Mouse (Mus musculus): ENCODE data around the gene Fbxo4.

Fbxo4 gene

GRCm38 (mm10) chr15:3979061-3979848 is at the start of gene Fbxo4:
TSS of gene Fbxo4 (minus strand) at chr15:3979573.
- in situ Hi-C loops (cut with MboI, MseI) = loop anchor here in 1 of 2 experiments (5.0 kb wide), 1 partner anchor 58 kb away; no protein-coding TSS in a partner anchor

DNA sequence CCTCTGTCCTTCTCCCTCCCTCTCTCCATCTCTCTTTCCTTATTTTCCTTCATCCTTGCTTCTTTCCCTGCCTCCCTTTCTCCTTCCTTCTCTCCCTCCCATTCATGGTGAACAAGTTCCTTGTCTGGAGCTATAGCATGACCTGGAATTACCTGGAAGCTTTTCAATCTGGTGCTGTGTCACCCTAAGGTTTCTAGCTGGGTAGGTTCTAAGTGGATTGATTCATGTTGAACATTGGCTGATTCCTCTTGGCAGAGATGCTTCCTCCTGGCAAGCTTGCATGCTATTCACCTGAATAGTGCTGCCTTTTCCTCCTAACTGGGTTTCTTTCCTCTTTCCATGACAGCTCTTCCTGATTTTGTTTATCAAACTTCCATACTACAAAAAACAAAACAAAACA is 49.6 kb upstream of the Fbxo4 start:
- in situ Hi-C loops (cut with MboI, MseI) = loop anchor here in 1 of 2 experiments (25.0 kb wide), 1 partner anchor 1083 kb away; the partner anchor contains the start of genes Card6 and Rpl37

GRCm38 (mm10) chr15:4028411-4028700 is 49.0 kb upstream of the Fbxo4 start:
- in situ Hi-C loops (cut with MboI, MseI) = loop anchor here in 1 of 2 experiments (25.0 kb wide), 1 partner anchor 1084 kb away; the partner anchor contains the start of genes Card6 and Rpl37

DNA sequence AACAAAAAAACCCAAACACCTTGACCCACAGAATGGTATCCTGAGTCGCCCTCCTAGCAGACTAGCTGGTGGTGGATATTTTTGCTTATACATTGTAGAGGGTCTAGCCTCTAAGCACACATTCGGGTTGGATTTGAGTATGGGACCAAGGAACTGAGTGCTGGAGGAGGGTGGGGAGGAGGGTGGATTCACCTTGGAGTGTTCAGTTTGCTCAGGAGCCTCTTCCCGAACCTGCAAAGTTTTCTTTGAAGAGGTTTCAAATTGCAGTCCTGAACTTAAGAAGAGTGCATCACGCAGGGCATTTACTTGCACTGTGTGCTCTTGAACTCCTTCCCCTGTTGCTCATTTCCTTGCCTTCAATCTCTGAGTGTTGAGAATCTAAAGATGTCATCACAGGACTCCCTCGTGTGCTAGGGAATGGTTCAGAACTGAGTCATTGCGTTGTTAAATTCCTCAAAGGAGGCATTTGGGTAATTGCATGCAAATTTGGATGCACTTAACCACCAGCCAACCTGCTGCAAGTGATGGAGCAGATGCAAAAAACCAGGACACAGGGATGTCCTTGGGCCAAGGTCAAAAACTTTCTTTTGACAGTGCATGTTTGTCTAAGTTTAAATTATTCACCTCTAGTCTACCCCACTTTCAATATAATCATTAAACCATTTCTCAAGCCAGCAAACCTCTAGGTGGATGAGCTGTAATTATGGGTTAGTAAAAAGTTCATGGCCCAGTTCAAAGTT is 48.5 kb upstream of the Fbxo4 start:
- in situ Hi-C loops (cut with MboI, MseI) = loop anchor here in 1 of 2 experiments (25.0 kb wide), 1 partner anchor 1084 kb away; the partner anchor contains the start of genes Card6 and Rpl37

DNA sequence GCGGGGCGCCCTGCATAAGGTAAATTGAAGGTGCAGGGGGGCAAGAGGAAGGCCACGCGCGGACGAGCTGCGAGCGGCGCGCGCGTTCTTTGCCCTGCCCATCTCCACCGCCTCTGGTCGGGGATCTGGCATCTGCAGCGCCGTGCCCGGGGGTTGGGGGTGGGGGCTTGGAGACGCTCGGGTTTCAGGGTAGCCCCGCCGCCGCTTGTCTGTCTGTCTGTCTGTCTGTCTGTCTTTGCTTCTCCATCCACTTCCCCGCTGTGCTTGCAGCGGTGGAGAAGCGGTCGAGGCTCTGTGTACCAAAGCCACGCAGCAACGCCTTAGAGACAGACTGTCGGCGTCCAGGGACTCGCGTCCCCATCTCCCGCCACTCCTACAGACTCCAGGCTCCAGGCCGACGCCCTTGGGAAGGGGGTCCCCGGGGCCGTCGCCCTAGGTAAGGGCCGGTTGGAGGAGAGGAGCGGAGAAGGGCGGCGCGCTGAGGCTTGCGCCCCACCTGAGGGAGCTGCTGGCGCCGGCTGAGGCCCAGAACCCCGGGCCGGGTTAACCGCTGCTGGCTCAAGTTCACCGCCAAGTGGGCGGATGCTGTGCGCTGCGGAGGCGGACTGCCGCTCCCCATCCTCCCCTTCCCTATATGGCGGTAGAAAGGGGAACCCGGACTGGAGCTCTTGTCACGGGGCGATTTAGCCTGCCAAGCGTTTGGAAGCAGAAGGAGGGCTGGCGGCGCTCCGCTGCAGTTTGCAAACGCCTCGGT is 47.6 kb upstream of the Fbxo4 start:
- in situ Hi-C loops (cut with MboI, MseI) = loop anchor here in 1 of 2 experiments (25.0 kb wide), 1 partner anchor 1085 kb away; the partner anchor contains the start of genes Card6 and Rpl37

- in situ Hi-C loops (cut with MboI, MseI) = loop anchor here in 1 of 2 experiments (25.0 kb wide), 1 partner anchor 1086 kb away; the partner anchor contains the start of genes Card6 and Rpl37
Measured at GRCm38 (mm10) chr15:4026231-4026773, 46.9 kb upstream of the Fbxo4 start, which contains the start of gene Oxct1. TSS of gene Oxct1 (plus strand) at chr15:4026383.

DNA sequence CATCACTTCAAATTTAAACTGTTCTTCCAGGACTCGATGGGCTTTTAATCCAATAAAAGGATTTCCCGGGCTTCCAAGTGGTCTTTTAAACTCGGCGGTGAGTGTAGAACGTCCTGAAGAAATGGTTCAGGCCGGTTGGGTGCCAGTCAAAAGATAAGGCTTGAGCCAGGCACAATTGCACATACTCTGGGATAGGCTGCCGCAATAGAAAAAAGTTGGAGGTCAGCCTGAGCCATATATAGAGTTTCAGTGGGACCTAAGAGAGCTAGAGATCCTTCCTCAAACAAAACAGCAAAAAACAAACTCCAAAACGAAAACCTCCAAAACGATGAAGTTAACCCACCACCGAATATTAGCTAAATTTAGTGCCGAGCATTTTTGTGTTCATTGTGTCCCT is 46.1 kb upstream of the Fbxo4 start:
- in situ Hi-C loops (cut with MboI, MseI) = loop anchor here in 1 of 2 experiments (25.0 kb wide), 1 partner anchor 1087 kb away; the partner anchor contains the start of genes Card6 and Rpl37

GRCm38 (mm10) chr15:4024726-4025507 is 45.5 kb upstream of the Fbxo4 start:
- in situ Hi-C loops (cut with MboI, MseI) = loop anchor here in 1 of 2 experiments (25.0 kb wide), 1 partner anchor 1087 kb away; the partner anchor contains the start of genes Card6 and Rpl37

GRCm38 (mm10) chr15:4023747-4024146 is 44.4 kb upstream of the Fbxo4 start:
- in situ Hi-C loops (cut with MboI, MseI) = no loop called here

GRCm38 (mm10) chr15:4020711-4021110 is 41.3 kb upstream of the Fbxo4 start:
- in situ Hi-C loops (cut with MboI, MseI) = no loop called here

- in situ Hi-C loops (cut with MboI, MseI) = no loop called here
Measured at GRCm38 (mm10) chr15:4013873-4014272, 34.5 kb upstream of the Fbxo4 start.

DNA sequence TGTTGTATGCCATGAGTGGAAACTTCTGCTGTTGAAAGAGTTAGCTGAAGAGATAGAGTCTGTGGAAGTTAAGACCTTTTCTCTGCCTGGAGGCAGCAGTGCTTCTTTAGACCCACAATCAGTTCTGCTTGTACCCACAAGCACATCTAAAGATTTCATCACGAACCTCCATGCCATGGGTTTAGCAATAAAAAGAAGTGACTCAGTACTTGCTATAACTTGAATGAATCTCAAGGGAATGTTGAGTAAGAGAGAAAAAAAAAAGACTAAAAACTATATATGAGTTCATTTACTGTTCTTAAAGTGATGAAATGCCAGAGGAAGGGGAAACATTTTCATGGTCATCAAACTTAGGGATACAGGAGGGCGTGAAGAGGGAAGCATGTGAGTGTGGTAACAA is 21.2 kb upstream of the Fbxo4 start:
- in situ Hi-C loops (cut with MboI, MseI) = no loop called here

- in situ Hi-C loops (cut with MboI, MseI) = loop anchor here (5.0 to 10.0 kb wide), 3 partner anchors 33 to 1116 kb away; partner anchors contain the start of gene Rpl37 (in 1 of the 2)
Measured at GRCm38 (mm10) chr15:3999144-3999543, 19.8 kb upstream of the Fbxo4 start.

GRCm38 (mm10) chr15:3996267-3997010 is 17.1 kb upstream of the Fbxo4 start:
- in situ Hi-C loops (cut with MboI, MseI) = loop anchor here (5.0 to 10.0 kb wide), 3 partner anchors 36 to 1118 kb away; partner anchors contain the start of gene Rpl37 (in 1 of the 2)

GRCm38 (mm10) chr15:3995448-3996266 is 16.3 kb upstream of the Fbxo4 start, which contains the start of gene AW549877:
TSS of gene AW549877 (minus strand) at chr15:3995744.
- in situ Hi-C loops (cut with MboI, MseI) = loop anchor here (5.0 to 10.0 kb wide), 3 partner anchors 37 to 1119 kb away; partner anchors contain the start of gene Rpl37 (in 1 of the 2)

- in situ Hi-C loops (cut with MboI, MseI) = loop anchor here (5.0 to 10.0 kb wide), 3 partner anchors 37 to 1120 kb away; partner anchors contain the start of gene Rpl37 (in 1 of the 2)
Measured at GRCm38 (mm10) chr15:3994852-3995447, 15.6 kb upstream of the Fbxo4 start.

- in situ Hi-C loops (cut with MboI, MseI) = no loop called here
Measured at GRCm38 (mm10) chr15:3987981-3988380, 8.6 kb upstream of the Fbxo4 start.

- in situ Hi-C loops (cut with MboI, MseI) = no loop called here
Measured at GRCm38 (mm10) chr15:3984876-3985275, 5.5 kb upstream of the Fbxo4 start.
